Mouse (Mus musculus): ENCODE data around the gene Olfr224. TPM values are rescaled to one million over a fixed set of nuclear protein-coding genes. Genes with fewer than 3 reads are reported as not detected.

The Olfr224 gene
- not detected in 2 replicates for polyA plus RNA-seq (2012; rRNA removed)

GRCm38 (mm10) chr11:58570405-58570804, at the start of gene Olfr224:
Gene Olfr224, minus strand, starts transcription at chr11:58570553.

GRCm38 (mm10) chr11:58615975-58616374, 45.6 kb upstream of the Olfr224 start, which contains the start of gene 2210407C18Rik:
Gene 2210407C18Rik, minus strand, starts transcription at chr11:58616075.

GRCm38 (mm10) chr11:58594814-58595213, 24.5 kb upstream of the Olfr224 start, which contains the start of gene Olfr324:
Gene Olfr324, plus strand, starts transcription at chr11:58595114.

GRCm38 (mm10) chr11:58577430-58577829, 7.1 kb upstream of the Olfr224 start, which contains the start of gene Olfr325:
Gene Olfr325, plus strand, starts transcription at chr11:58577730.

GRCm38 (mm10) chr11:58555536-58555935, 14.8 kb downstream of the Olfr224 start, which contains the start of gene Olfr328:
Gene Olfr328, minus strand, starts transcription at chr11:58555636.

GRCm38 (mm10) chr11:58546322-58546721, 24.0 kb downstream of the Olfr224 start, which contains the start of gene Olfr329-ps:
Gene Olfr329-ps, minus strand, starts transcription at chr11:58546422.

GRCm38 (mm10) chr11:58534736-58535135, 35.6 kb downstream of the Olfr224 start, which contains the start of gene Olfr330:
Gene Olfr330, minus strand, starts transcription at chr11:58534836.

Other genes starting within 250 kb of the Olfr224 start
- 19.2 and 22.1 TPM in 2 replicates for gene Zfp672, start 240.2 kb downstream of the Olfr224 start, polyA plus RNA-seq (2012; rRNA removed)
- gene Sh3bp5l, start 239.8 kb downstream of the Olfr224 start, polyA plus RNA-seq (2012; rRNA removed) = 8.1 and 9.0 TPM in 2 replicates
- gene Lypd8, start 191.5 kb downstream of the Olfr224 start, polyA plus RNA-seq (2012; rRNA removed) = 0.03 TPM in 1 of 2 replicates, not detected in the other
- not detected in 2 replicates for gene 1810065E05Rik, start 149.4 kb downstream of the Olfr224 start, polyA plus RNA-seq (2012; rRNA removed)
- gene Gm12253, start 138.0 kb downstream of the Olfr224 start, polyA plus RNA-seq (2012; rRNA removed) = not detected in 2 replicates
- not detected in 2 replicates for gene Lypd9, start 117.6 kb downstream of the Olfr224 start, polyA plus RNA-seq (2012; rRNA removed)
- gene Olfr30, start 108.3 kb downstream of the Olfr224 start, polyA plus RNA-seq (2012; rRNA removed) = not detected in 2 replicates
- gene Olfr332, start 78.0 kb downstream of the Olfr224 start, polyA plus RNA-seq (2012; rRNA removed) = not detected in 2 replicates
- not detected in 2 replicates for gene Olfr331, start 68.0 kb downstream of the Olfr224 start, polyA plus RNA-seq (2012; rRNA removed)
- not detected in 2 replicates for gene Olfr330, start 35.7 kb downstream of the Olfr224 start, polyA plus RNA-seq (2012; rRNA removed)
- not detected in 2 replicates for gene Olfr329-ps, start 24.1 kb downstream of the Olfr224 start, polyA plus RNA-seq (2012; rRNA removed)
- not detected in 2 replicates for gene Olfr328, start 14.9 kb downstream of the Olfr224 start, polyA plus RNA-seq (2012; rRNA removed)
- not detected in 2 replicates for gene Olfr325, start 7.2 kb upstream of the Olfr224 start, polyA plus RNA-seq (2012; rRNA removed)
- not detected in 2 replicates for gene Olfr324, start 24.6 kb upstream of the Olfr224 start, polyA plus RNA-seq (2012; rRNA removed)
- not detected in 2 replicates for gene 2210407C18Rik, start 45.5 kb upstream of the Olfr224 start, polyA plus RNA-seq (2012; rRNA removed)
- not detected in 2 replicates for gene Olfr323, start 59.9 kb upstream of the Olfr224 start, polyA plus RNA-seq (2012; rRNA removed)
- gene Trim58, start 69.9 kb upstream of the Olfr224 start, polyA plus RNA-seq (2012; rRNA removed) = 8.3 and 10.1 TPM in 2 replicates
- gene Olfr322, start 88.2 kb upstream of the Olfr224 start, polyA plus RNA-seq (2012; rRNA removed) = 0.03 TPM in 2 replicates
- gene Olfr320, start 110.5 kb upstream of the Olfr224 start, polyA plus RNA-seq (2012; rRNA removed) = not detected in 2 replicates
- not detected in 2 replicates for gene Olfr319, start 128.6 kb upstream of the Olfr224 start, polyA plus RNA-seq (2012; rRNA removed)
- gene Olfr318, start 153.5 kb upstream of the Olfr224 start, polyA plus RNA-seq (2012; rRNA removed) = not detected in 2 replicates
- gene Olfr317, start 168.7 kb upstream of the Olfr224 start, polyA plus RNA-seq (2012; rRNA removed) = not detected in 2 replicates
- not detected in 2 replicates for gene Olfr316, start 182.2 kb upstream of the Olfr224 start, polyA plus RNA-seq (2012; rRNA removed)
- not detected in 2 replicates for gene Olfr315, start 202.6 kb upstream of the Olfr224 start, polyA plus RNA-seq (2012; rRNA removed)
- gene Olfr314, start 212.4 kb upstream of the Olfr224 start, polyA plus RNA-seq (2012; rRNA removed) = not detected in 2 replicates
- gene Fam183b, start 231.4 kb upstream of the Olfr224 start, polyA plus RNA-seq (2012; rRNA removed) = 0.07 TPM in 1 of 2 replicates, not detected in the other
- gene Olfr313, start 244.4 kb upstream of the Olfr224 start, polyA plus RNA-seq (2012; rRNA removed) = not detected in 2 replicates